Mouse (Mus musculus): ENCODE results near the gene Xrcc4.

- TF ChIP-seq CTCF (conservative IDR thresholded peaks at IDR 0.05; ENCODE audit: insufficient read depth, insufficient read length, low read depth, low read length): no peak
- TF ChIP-seq POLR2A (IDR thresholded peaks at IDR 0.05; ENCODE audit: low read depth, low read length): no peak
These were observed 309.1 kb downstream of the Xrcc4 start for GRCm38 (mm10) chr13:89780276-89780675.

Data from kidney, adult 2 months (tissue).